Mouse (Mus musculus) cerebellum, adult (tissue): ENCODE measurements around the gene Ppp1r1b.

Experiments
- ATAC-seq: cut with Nextera tagmentation; 2 replicates; pipeline ENCODE4 v1.9.2; 2017; ENCODE audit warnings: mild to moderate bottlenecking, moderate library complexity, mixed read lengths; ENCODE audit not compliant: insufficient number of reproducible peaks, low FRiP score, low TSS enrichment

Ppp1r1b gene

GRCm38 (mm10) chr11:98328031-98328370 is 20.2 kb upstream of the Ppp1r1b start:
- no peak for ATAC-seq

DNA sequence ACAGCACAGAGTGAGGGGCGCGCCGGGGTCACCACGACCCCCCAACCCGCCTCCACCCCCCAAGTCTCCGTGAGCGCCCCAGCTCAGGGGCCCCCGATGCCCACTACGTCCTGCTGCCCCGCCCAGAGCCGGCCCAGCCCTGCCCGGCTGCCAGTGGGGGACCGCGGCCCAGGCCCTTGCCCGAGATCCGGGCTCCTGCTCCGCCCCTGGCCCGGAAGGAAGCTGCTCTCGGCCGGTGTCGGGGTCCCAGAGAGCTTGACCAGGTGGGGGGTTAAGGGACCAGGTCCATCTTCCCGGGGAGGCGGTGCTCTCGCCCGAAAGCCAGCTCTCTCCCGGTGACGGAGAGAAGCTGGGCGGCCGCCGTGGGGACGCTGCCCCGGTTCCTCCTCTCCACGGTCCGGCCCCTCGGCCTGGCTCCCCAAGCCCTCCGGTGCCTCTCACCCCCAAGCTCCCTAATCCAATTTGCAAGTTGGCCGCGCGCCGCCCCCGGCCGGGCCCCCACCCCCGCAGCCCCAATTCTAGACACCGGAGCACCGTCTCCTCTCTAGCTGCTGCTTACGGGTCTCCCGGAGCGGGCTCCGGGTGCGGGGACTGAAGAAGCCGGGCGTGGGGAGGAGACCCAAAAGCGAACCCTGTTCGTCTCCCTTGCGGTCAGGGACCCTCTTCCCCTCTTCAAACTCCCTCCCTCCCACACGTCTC is 19.7 kb upstream of the Ppp1r1b start:
- no peak for ATAC-seq

GRCm38 (mm10) chr11:98329081-98329959 is 18.9 kb upstream of the Ppp1r1b start, which contains the start of gene Neurod2:
Neurod2 (minus strand) TSS chr11:98329648.
- ATAC-seq, result peak; percentile 65; the same call in 1 of the 2 replicates

DNA sequence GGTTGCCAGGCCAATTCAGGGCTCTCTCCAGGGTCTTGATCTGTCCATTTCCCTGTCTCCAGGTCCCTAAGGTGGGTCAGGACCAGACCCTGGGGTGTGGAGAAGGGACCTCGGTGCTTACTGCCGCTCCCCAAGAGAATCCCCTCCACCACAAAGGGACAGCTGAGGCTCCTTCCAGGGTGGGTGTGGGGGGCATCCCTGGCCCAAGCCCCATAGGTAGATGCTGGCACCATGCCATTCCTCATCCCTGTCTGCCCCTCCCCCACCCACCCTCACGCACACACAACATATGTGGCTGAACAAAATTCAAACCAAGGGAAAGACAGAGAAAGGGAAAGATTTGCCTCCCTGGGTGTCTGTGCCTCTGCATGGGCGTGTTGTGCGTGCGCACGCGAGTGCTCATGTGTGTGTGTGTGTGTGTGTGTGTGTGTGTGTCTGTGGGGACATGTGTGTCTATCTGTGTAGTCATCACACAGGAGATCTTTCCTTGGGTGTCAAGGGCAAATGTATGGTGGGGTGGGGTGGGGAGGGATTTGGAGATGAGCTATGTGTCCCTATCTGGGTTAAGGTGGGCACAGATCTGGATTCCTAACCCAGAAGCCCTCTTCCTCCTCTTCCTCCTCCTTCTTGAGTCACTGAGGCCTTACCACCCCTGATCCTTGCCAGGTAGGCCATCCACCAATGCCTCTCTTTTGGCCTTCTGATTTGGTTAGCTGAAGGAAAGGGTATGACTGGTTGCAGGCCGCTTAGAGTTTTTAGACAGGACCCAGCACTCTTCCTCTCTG is 18.1 kb upstream of the Ppp1r1b start:
- ATAC-seq, result 0 out of 2 replicates have a peak, but pooled peaks have one; percentile 20

GRCm38 (mm10) chr11:98330745-98331204 is 17.4 kb upstream of the Ppp1r1b start:
- ATAC-seq, result no peak

- ATAC-seq, result no peak
Observed at GRCm38 (mm10) chr11:98331401-98331800, 16.8 kb upstream of the Ppp1r1b start.

- no peak for ATAC-seq
Observed at GRCm38 (mm10) chr11:98332186-98332585, 16.0 kb upstream of the Ppp1r1b start.

GRCm38 (mm10) chr11:98332841-98333240 is 15.4 kb upstream of the Ppp1r1b start:
- ATAC-seq, result no peak

DNA sequence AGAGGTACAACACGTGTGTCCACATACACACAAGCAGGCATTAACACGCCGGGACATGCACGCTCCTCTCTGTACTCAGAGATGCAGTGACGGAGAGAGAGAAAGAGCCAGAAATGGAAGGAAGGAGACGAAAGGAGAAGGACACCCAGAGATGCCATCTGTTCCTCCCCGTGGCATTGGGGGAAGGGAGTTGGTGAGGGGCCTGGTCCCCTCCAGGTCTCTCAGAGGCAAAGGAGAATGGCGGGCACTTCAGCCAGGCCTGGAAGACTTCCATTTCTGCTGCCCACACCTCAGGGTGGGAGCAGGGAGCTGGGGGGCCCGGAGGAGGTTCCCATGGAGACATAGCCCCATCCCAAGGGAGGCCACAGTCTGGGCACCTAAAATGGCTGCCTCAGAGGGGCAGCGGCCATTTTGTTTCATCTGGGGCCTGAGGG is 14.9 kb upstream of the Ppp1r1b start:
- no peak for ATAC-seq

GRCm38 (mm10) chr11:98333981-98334741 is 14.0 kb upstream of the Ppp1r1b start:
- ATAC-seq, result no peak

GRCm38 (mm10) chr11:98335250-98335649 is 13.0 kb upstream of the Ppp1r1b start:
- no peak for ATAC-seq

- no peak for ATAC-seq
Observed at GRCm38 (mm10) chr11:98336245-98337107, 11.7 kb upstream of the Ppp1r1b start.

DNA sequence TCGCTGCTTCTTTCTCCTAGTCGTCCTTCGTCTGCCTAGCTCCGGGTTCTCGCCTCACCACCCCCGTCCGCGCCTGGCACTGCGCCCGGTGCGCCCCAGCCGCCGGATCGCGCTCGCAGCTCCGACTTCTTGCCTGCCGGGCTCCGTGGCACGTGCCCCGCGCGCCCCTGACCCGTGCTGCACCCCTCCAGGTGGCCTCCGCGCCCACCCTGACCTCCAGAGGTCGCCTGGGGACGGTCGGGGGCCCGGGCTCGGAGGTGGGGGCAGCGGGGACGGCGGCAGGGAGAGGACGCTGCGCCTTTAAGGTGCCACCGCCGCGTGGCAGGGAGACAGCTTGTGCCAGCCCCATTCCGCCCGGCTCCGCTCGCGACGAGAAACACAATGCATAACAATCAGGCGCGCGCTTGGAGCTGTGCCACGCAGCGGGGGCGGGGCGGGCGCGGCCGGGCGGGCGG is 9.7 kb upstream of the Ppp1r1b start:
- ATAC-seq, result no peak

- ATAC-seq, result no peak
Observed at GRCm38 (mm10) chr11:98339071-98339501, 9.1 kb upstream of the Ppp1r1b start.

- ATAC-seq, result no peak
Observed at GRCm38 (mm10) chr11:98339679-98340287, 8.4 kb upstream of the Ppp1r1b start.

DNA sequence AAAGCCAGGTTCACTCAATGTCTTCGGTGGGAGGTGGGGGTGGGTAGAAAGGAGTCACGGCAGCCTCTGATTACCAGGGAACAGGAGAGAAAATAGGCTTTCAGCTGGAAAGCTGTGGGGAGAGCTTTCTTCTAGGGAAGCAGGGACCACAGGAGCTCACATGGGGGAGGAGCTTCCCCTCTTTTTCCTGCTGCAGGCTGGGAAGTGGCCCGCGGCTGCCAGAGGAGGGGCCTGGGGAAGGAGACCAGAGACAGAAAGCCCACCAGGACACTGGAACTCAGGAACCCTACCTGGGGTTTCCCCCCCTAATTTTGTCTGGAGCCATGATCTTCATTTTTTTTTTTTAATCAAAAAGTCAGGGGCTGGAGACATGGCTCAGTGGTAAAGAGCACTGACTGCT is 7.6 kb upstream of the Ppp1r1b start:
- no peak for ATAC-seq

GRCm38 (mm10) chr11:98341174-98341573 is 7.0 kb upstream of the Ppp1r1b start:
- no peak for ATAC-seq
